Mouse (Mus musculus): ENCODE measurements around the gene Cds1. TPM values are rescaled to one million over a fixed set of nuclear protein-coding genes. Genes with fewer than 3 reads are reported as not detected.

The Cds1 gene
- polyA plus RNA-seq, 1 experiment from 2014 or later, result 10.2 TPM

GRCm38 (mm10) chr5:101784328-101784727, 19.4 kb downstream of the Cds1 start:
- H3K4me1 ChIP-seq (ENCODE audit: control insufficient read depth, insufficient read depth, low read length), result peaks cover 1% of the 10 kb centered on the region; the same call in 1 of the 2 replicates

GRCm38 (mm10) chr5:101784787-101785186, 19.9 kb downstream of the Cds1 start:
- H3K4me1 ChIP-seq (ENCODE audit: control insufficient read depth, insufficient read depth, low read length), result no peaks in the 10 kb centered on the region; the same call in 1 of the 2 replicates
- no peak overlapping the region for H3K9ac ChIP-seq (ENCODE audit: low read depth, low read length)
- no peak overlapping the region for H3K27ac ChIP-seq (replicated peaks; ENCODE audit: low read depth, low read length)
- H3K4me2 ChIP-seq (ENCODE audit: low read depth, low read length), result no peak overlapping the region
- ATAC-seq (ENCODE audit: low read depth) (no peak), DNase-seq (ENCODE audit: low spot score) (no peak)
- H3K27me3 ChIP-seq (replicated peaks; ENCODE audit: control insufficient read depth, insufficient read depth, low read length), result no peaks in the 10 kb centered on the region
- no peak overlapping the region for H3K4me3 ChIP-seq (ENCODE audit: low read depth, low read length)
- H3K9me3 ChIP-seq (ENCODE audit: control insufficient read depth, low read length), result no peaks in the 10 kb centered on the region
- no peaks in the 10 kb centered on the region for H3K36me3 ChIP-seq (ENCODE audit: control insufficient read depth, insufficient read depth, low read length)
- 91% methylated on average over 2 of the region's 2 CpGs for WGBS

More at GRCm38 (mm10) chr5:101784328-101784727, 19.4 kb downstream of the Cds1 start:
- DNase-seq (ENCODE audit: low spot score) (no peak), ATAC-seq (ENCODE audit: low read depth) (no peak)
- H3K4me2 ChIP-seq (ENCODE audit: low read depth, low read length), result no peak overlapping the region
- no peak overlapping the region for H3K9ac ChIP-seq (ENCODE audit: low read depth, low read length)
- WGBS, result 77% methylated on average over 3 of the region's 3 CpGs
- H3K27ac ChIP-seq (replicated peaks; ENCODE audit: low read depth, low read length), result no peak overlapping the region
- H3K36me3 ChIP-seq (ENCODE audit: control insufficient read depth, insufficient read depth, low read length), result no peaks in the 10 kb centered on the region
- no peak overlapping the region for H3K4me3 ChIP-seq (ENCODE audit: low read depth, low read length)
- H3K27me3 ChIP-seq (replicated peaks; ENCODE audit: control insufficient read depth, insufficient read depth, low read length), result no peaks in the 10 kb centered on the region
- H3K9me3 ChIP-seq (ENCODE audit: control insufficient read depth, low read length), result no peaks in the 10 kb centered on the region

GRCm38 (mm10) chr5:101785921-101786614, 21.1 kb downstream of the Cds1 start:
- 73% methylated on average over 4 of the region's 4 CpGs for WGBS
- Histone ChIP-seq H3K27ac (replicated peaks; ENCODE audit: low read depth, low read length) (no peak overlapping the region), H3K4me3 (ENCODE audit: low read depth, low read length) (no peak overlapping the region), H3K27me3 (replicated peaks; ENCODE audit: control insufficient read depth, insufficient read depth, low read length) (no peaks in the 10 kb centered on the region), H3K36me3 (ENCODE audit: control insufficient read depth, insufficient read depth, low read length) (no peaks in the 10 kb centered on the region), H3K9me3 (ENCODE audit: control insufficient read depth, low read length) (no peaks in the 10 kb centered on the region), H3K9ac (ENCODE audit: low read depth, low read length) (no peak overlapping the region), H3K4me2 (ENCODE audit: low read depth, low read length) (no peak overlapping the region), H3K4me1 (ENCODE audit: control insufficient read depth, insufficient read depth, low read length) (no peaks in the 10 kb centered on the region; the same call in 1 of the 2 replicates)
- no peak for ATAC-seq (ENCODE audit: low read depth)
- DNase-seq (ENCODE audit: low spot score), result no peak

- DNase-seq (ENCODE audit: low spot score) (no peak), ATAC-seq (ENCODE audit: low read depth) (no peak)
- no peak overlapping the region for H3K27ac ChIP-seq (replicated peaks; ENCODE audit: low read depth, low read length)
- H3K27me3 ChIP-seq (replicated peaks; ENCODE audit: control insufficient read depth, insufficient read depth, low read length), result no peaks in the 10 kb centered on the region
- no peak overlapping the region for H3K4me2 ChIP-seq (ENCODE audit: low read depth, low read length)
- H3K4me1 ChIP-seq (ENCODE audit: control insufficient read depth, insufficient read depth, low read length), result no peaks in the 10 kb centered on the region
- no peak overlapping the region for H3K4me3 ChIP-seq (ENCODE audit: low read depth, low read length)
- H3K36me3 ChIP-seq (ENCODE audit: control insufficient read depth, insufficient read depth, low read length), result no peaks in the 10 kb centered on the region
- no peaks in the 10 kb centered on the region for H3K9me3 ChIP-seq (ENCODE audit: control insufficient read depth, low read length)
- no peak overlapping the region for H3K9ac ChIP-seq (ENCODE audit: low read depth, low read length)
Observed at GRCm38 (mm10) chr5:101789770-101790169, 24.8 kb downstream of the Cds1 start.

- WGBS, result 65% methylated on average over 5 of the region's 5 CpGs
- Histone ChIP-seq H3K4me2 (ENCODE audit: low read depth, low read length) (no peak overlapping the region), H3K4me3 (ENCODE audit: low read depth, low read length) (no peak overlapping the region), H3K9me3 (ENCODE audit: control insufficient read depth, low read length) (no peaks in the 10 kb centered on the region), H3K36me3 (ENCODE audit: control insufficient read depth, insufficient read depth, low read length) (no peaks in the 10 kb centered on the region), H3K4me1 (ENCODE audit: control insufficient read depth, insufficient read depth, low read length) (no peaks in the 10 kb centered on the region), H3K27ac (replicated peaks; ENCODE audit: low read depth, low read length) (no peak overlapping the region), H3K9ac (ENCODE audit: low read depth, low read length) (no peak overlapping the region), H3K27me3 (replicated peaks; ENCODE audit: control insufficient read depth, insufficient read depth, low read length) (no peaks in the 10 kb centered on the region)
- no peak for DNase-seq (ENCODE audit: low spot score)
- no peak for ATAC-seq (ENCODE audit: low read depth)
Observed at GRCm38 (mm10) chr5:101790560-101790959, 25.6 kb downstream of the Cds1 start.

GRCm38 (mm10) chr5:101792665-101793064, 27.7 kb downstream of the Cds1 start:
- Histone ChIP-seq H3K9ac (ENCODE audit: low read depth, low read length) (no peak overlapping the region), H3K27me3 (replicated peaks; ENCODE audit: control insufficient read depth, insufficient read depth, low read length) (no peaks in the 10 kb centered on the region), H3K4me2 (ENCODE audit: low read depth, low read length) (no peak overlapping the region), H3K4me1 (ENCODE audit: control insufficient read depth, insufficient read depth, low read length) (no peaks in the 10 kb centered on the region), H3K36me3 (ENCODE audit: control insufficient read depth, insufficient read depth, low read length) (no peaks in the 10 kb centered on the region), H3K4me3 (ENCODE audit: low read depth, low read length) (no peak overlapping the region), H3K27ac (replicated peaks; ENCODE audit: low read depth, low read length) (no peak overlapping the region), H3K9me3 (ENCODE audit: control insufficient read depth, low read length) (no peaks in the 10 kb centered on the region)
- 67% methylated on average over 4 of the region's 4 CpGs for WGBS
- no peak for ATAC-seq (ENCODE audit: low read depth)
- DNase-seq (ENCODE audit: low spot score), result no peak

GRCm38 (mm10) chr5:101801891-101802290, 37.0 kb downstream of the Cds1 start:
- no peak overlapping the region for H3K27ac ChIP-seq (replicated peaks; ENCODE audit: low read depth, low read length)
- WGBS, result 73% methylated on average over 2 of the region's 2 CpGs
- no peaks in the 10 kb centered on the region for H3K9me3 ChIP-seq (ENCODE audit: control insufficient read depth, low read length)
- H3K9ac ChIP-seq (ENCODE audit: low read depth, low read length), result no peak overlapping the region
- H3K4me3 ChIP-seq (ENCODE audit: low read depth, low read length), result no peak overlapping the region
- no peaks in the 10 kb centered on the region for H3K36me3 ChIP-seq (ENCODE audit: control insufficient read depth, insufficient read depth, low read length)
- DNase-seq (ENCODE audit: low spot score), result no peak
- no peaks in the 10 kb centered on the region for H3K27me3 ChIP-seq (replicated peaks; ENCODE audit: control insufficient read depth, insufficient read depth, low read length)
- H3K4me2 ChIP-seq (ENCODE audit: low read depth, low read length), result no peak overlapping the region
- no peaks in the 10 kb centered on the region for H3K4me1 ChIP-seq (ENCODE audit: control insufficient read depth, insufficient read depth, low read length)
- ATAC-seq (ENCODE audit: low read depth), result no peak

GRCm38 (mm10) chr5:101802358-101803022, 37.6 kb downstream of the Cds1 start:
- WGBS, result 72% methylated on average over 9 of the region's 9 CpGs
- ATAC-seq (ENCODE audit: low read depth) (no peak), DNase-seq (ENCODE audit: low spot score) (no peak)
- H3K9ac ChIP-seq (ENCODE audit: low read depth, low read length), result no peak overlapping the region
- no peaks in the 10 kb centered on the region for H3K4me1 ChIP-seq (ENCODE audit: control insufficient read depth, insufficient read depth, low read length)
- no peak overlapping the region for H3K27ac ChIP-seq (replicated peaks; ENCODE audit: low read depth, low read length)
- H3K27me3 ChIP-seq (replicated peaks; ENCODE audit: control insufficient read depth, insufficient read depth, low read length), result no peaks in the 10 kb centered on the region
- H3K36me3 ChIP-seq (ENCODE audit: control insufficient read depth, insufficient read depth, low read length), result no peaks in the 10 kb centered on the region
- no peak overlapping the region for H3K4me2 ChIP-seq (ENCODE audit: low read depth, low read length)
- H3K4me3 ChIP-seq (ENCODE audit: low read depth, low read length), result no peak overlapping the region
- H3K9me3 ChIP-seq (ENCODE audit: control insufficient read depth, low read length), result no peaks in the 10 kb centered on the region
